Comparison of ENCODE assay signal across 8 mouse cellular contexts in genomic region chr1:126993061-126993640, GRCm38 (mm10).
DNase-seq lines count a peak whose midpoint lies in the region; ATAC-seq and TF ChIP-seq lines count a peak whose summit lies in the region.

No protein-coding gene starts in this region.

- no peak for TF ChIP-seq EP300 in ES-Bruce4 (IDR thresholded peaks at IDR 0.05; ENCODE audit: insufficient read depth, low read depth, low read length)
- TF ChIP-seq EP300 in stomach, postnatal 0 days (optimal IDR thresholded peaks at IDR 0.05), result no peak

- no peak overlapping the region for H3K27ac ChIP-seq in ES-Bruce4 (ENCODE audit: insufficient read depth, low read length)
- 0 out of 2 replicates have a peak overlapping the region, but pooled peaks have one; percentile 4 for H3K27ac ChIP-seq in midbrain, embryonic 10.5 days (replicated peaks)
- H3K27ac ChIP-seq in stomach, postnatal 0 days (replicated peaks), result no peak overlapping the region

- no peak for ATAC-seq in CD4-positive, CD25-positive, alpha-beta regulatory T cell, adult 4 months
- peak; percentile 53; a peak in 1 of 4 replicates for ATAC-seq in hematopoietic stem cell, adult 5-6 weeks (replicated peaks in 1 of 2; ENCODE audit: insufficient read depth in 1 of 2, low FRiP score in 2 of 2, low TSS enrichment in 1 of 2, low read depth in 1 of 2, poor library complexity in 2 of 2, severe bottlenecking in 2 of 2)
- peak; percentile 47 for ATAC-seq in stomach, postnatal 0 days (ENCODE audit: low FRiP score, low TSS enrichment)

- no peaks in the 10 kb centered on the region for H3K36me3 ChIP-seq in ES-Bruce4 (ENCODE audit: control insufficient read depth, insufficient read depth, low read length, poor library complexity, severe bottlenecking)
- H3K36me3 ChIP-seq in midbrain, embryonic 10.5 days, result no peaks in the 10 kb centered on the region
- H3K36me3 ChIP-seq in stomach, postnatal 0 days (ENCODE audit: control insufficient read depth, insufficient read depth, low read length), result no peaks in the 10 kb centered on the region

- peak; percentile 8 for TF ChIP-seq CTCF in ES-Bruce4 (IDR thresholded peaks at IDR 0.05; ENCODE audit: low read depth, low read length)
- peak; percentile 88 for TF ChIP-seq CTCF in stomach, postnatal 0 days (IDR thresholded peaks at IDR 0.05; ENCODE audit: low read depth)

- no peaks in the 10 kb centered on the region for H3K27me3 ChIP-seq in ES-Bruce4 (ENCODE audit: control insufficient read depth, insufficient read depth, low read length, poor library complexity, severe bottlenecking)
- no peaks in the 10 kb centered on the region for H3K27me3 ChIP-seq in midbrain, embryonic 10.5 days (ENCODE audit: low read depth, poor library complexity, severe bottlenecking)
- no peaks in the 10 kb centered on the region for H3K27me3 ChIP-seq in stomach, postnatal 0 days (ENCODE audit: control insufficient read depth, insufficient read depth, low read length)

- H3K9ac ChIP-seq in ES-Bruce4 (ENCODE audit: low read depth, poor library complexity, severe bottlenecking), result no peak overlapping the region
- H3K9ac ChIP-seq in stomach, postnatal 0 days (ENCODE audit: low read length), result no peak overlapping the region

- no peak overlapping the region for H3K4me3 ChIP-seq in ES-Bruce4 (ENCODE audit: low read depth, low read length)
- no peak overlapping the region for H3K4me3 ChIP-seq in midbrain, embryonic 10.5 days
- no peak overlapping the region for H3K4me3 ChIP-seq in stomach, postnatal 0 days (ENCODE audit: low read depth, low read length)

- peak; percentile 31 for DNase-seq in CD4-positive, CD25-positive, alpha-beta regulatory T cell, adult 2 months (ENCODE audit: low read depth, low spot score)
- peak; percentile 87 for DNase-seq in embryo, embryonic 10 days (ENCODE audit: low spot score)
- peak; percentile 36 to 45 for DNase-seq in layer of hippocampus, postnatal 25 days (ENCODE audit: extremely low spot score in 1 of 2, low spot score in 1 of 2)
- DNase-seq in midbrain, embryonic 10.5 days (ENCODE audit: low spot score), result peak; percentile 38
- DNase-seq in stomach, postnatal 0 days (ENCODE audit: low spot score), result peak; percentile 33

- no peaks in the 10 kb centered on the region for H3K4me1 ChIP-seq in ES-Bruce4 (ENCODE audit: control insufficient read depth, insufficient read depth, low read length)
- H3K4me1 ChIP-seq in midbrain, embryonic 10.5 days, result no peaks in the 10 kb centered on the region
- no peaks in the 10 kb centered on the region for H3K4me1 ChIP-seq in stomach, postnatal 0 days (replicated peaks; ENCODE audit: control insufficient read depth, insufficient read depth)

- no peaks in the 10 kb centered on the region for H3K9me3 ChIP-seq in ES-Bruce4 (replicated peaks; ENCODE audit: control insufficient read depth, insufficient read depth, low read length, poor library complexity, severe bottlenecking)
- no peaks in the 10 kb centered on the region for H3K9me3 ChIP-seq in midbrain, embryonic 10.5 days (replicated peaks)
- no peaks in the 10 kb centered on the region for H3K9me3 ChIP-seq in stomach, postnatal 0 days (ENCODE audit: control insufficient read depth, low read length)

- no peak for TF ChIP-seq POLR2A in ES-Bruce4 (IDR thresholded peaks at IDR 0.05; ENCODE audit: insufficient read depth, low read length)

- H3K4me2 ChIP-seq in stomach, postnatal 0 days (replicated peaks; ENCODE audit: low read depth), result no peak overlapping the region

- WGBS in midbrain, embryonic 10.5 days, result 90% methylated on average over 1 of the region's 1 CpGs
- 75% methylated on average over 1 of the region's 1 CpGs for WGBS in stomach, postnatal 0 days

Comparison
In these comparisons a context has a peak if more than half of its experiments do, and no peak if none do; other contexts are left out.
1. DNase-seq: peak in every context shown above with its lines; median percentile 87 in embryo, embryonic 10 days; 40 in layer of hippocampus, postnatal 25 days; 38 in midbrain, embryonic 10.5 days; 33 in stomach, postnatal 0 days; 31 in CD4-positive, CD25-positive, alpha-beta regulatory T cell, adult 2 months.